Mouse (Mus musculus): ENCODE results near the gene Nr2e1.

Gene Nr2e1

GRCm38 (mm10) chr10:42587961-42588750, 4.7 kb upstream of the Nr2e1 start:
- no peak for DNase-seq (ENCODE audit: low read depth, low spot score)

DNA sequence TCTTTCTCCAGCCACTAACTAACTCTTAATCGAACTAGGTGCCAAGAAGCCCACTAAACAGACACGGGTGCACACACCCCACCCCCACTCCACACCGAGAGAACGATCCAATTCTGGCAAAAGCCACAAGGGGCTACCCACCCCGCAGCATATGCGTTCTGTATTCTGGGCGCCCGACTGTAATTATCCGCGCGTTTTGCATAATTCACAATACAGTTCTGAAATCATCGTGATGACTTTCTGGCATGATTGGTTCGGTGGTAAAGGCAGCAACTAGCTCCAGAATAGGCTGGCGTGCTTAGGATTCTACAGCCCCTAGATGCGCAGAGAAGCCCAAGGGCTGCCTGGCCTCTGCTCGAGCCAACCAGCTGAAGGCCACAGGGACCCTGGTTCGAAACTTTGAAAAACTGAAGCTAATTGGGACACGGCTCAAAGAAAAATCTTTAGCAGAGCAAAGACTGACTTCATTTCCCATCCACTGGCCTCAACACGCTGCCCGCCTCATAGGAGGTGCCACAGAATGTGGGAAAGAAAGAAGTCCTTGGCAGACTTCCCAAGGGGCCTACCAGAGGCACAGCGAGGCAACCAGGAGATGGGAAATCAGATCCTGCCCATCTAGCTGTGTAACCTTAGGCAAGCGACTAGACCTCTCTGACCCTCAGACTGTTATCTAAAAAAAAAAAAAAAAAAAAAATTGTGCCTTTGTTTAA, 2.3 kb upstream of the Nr2e1 start:
- no peak for DNase-seq (ENCODE audit: low read depth, low spot score)

DNA sequence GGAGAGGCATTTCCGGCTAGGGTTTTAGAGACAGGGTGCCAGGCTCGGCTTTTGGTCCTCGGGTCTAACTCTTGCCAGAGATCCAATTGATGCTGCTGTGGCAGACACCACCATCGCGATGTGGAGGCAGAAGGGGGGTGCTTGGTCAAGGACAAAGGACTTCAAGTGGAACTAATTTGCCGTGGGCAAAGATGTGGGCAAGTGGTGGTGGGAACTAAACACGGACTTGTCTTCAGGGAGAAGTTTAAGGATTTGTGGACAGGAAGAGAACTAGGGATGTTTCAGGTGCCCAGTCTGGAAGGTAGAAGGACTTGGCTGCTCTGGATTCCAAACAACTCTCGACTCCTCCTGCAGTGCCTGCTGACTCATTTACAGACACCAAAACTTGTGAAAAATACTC, 1.7 kb upstream of the Nr2e1 start:
- no peak for DNase-seq (ENCODE audit: low read depth, low spot score)

GRCm38 (mm10) chr10:42584436-42584983, 1.1 kb upstream of the Nr2e1 start:
- DNase-seq (ENCODE audit: low read depth, low spot score) = no peak

DNA sequence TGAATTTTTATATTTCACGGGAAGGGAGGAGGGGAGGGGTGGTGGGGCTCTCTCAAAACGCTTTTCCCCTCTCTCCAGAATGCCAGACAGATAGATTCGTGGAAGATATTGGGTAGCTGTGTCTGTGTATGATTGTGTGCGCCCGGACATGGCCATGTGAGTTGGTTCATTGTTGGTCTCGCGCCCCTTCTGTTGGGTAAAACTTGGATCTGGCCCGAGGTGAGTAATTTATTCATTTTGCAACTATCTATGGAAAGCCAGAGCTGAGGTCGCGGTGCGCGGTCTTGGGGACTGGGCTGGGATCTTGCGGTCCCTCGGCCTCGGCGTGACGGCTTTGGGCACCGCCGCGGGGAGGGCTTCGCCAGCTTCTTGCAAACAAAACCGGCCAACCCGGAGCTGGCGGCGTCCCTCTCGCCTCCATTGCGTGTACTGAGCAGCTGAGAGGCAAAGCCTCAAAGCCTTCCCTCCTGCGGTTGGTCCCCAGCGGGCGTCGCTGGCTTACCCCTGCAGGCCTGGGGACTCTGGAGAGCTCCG, 537 bp upstream of the Nr2e1 start:
- DNase-seq (ENCODE audit: low read depth, low spot score) = no peak

DNA sequence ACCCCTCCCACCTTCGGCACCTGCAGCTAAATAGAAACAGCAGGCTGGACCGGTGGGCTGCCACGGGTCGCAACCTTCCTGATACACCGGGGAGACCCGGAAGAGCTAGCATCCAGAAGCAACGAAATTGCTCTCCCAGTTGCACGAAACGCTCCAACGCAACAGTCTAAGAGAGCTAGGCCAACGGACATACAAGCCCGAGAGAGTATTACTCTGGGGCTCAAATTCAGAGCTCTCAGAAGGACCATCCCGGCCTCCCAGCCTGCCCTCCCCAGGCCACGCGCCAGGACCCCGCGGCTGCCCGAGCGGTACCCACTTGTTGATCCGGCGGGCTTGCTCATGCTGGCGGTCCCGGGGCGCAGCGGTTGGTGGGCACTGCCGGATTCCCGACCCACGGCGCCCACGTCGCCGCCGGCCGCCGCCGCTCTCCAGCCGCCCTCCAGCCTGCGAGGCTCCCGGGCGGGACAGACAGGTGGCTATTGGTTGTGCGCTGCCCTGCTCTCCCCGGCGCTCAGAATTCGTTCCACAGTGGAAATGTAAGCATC, 794 bp downstream of the Nr2e1 start:
- no peak for DNase-seq (ENCODE audit: low read depth, low spot score)

- DNase-seq (ENCODE audit: low read depth, low spot score) = no peak
These were observed 1.5 kb downstream of the Nr2e1 start for GRCm38 (mm10) chr10:42581694-42582565.

DNA sequence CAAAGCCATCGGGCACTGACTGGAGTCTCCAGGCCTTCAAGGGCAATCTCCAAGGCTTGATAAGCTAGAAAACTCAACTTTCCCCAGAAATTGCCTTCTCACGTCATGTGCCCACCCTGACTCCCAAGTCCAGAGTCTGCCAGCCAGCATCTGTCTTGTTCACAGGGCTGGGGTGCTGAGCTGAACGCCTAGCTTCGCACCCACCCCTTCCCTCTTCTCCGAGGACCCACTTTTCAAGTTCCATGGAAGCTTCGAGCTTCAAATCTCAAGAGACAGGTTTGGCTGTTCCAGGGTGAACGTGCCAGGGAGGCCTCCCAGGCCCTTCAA, 2.5 kb downstream of the Nr2e1 start:
- no peak for DNase-seq (ENCODE audit: low read depth, low spot score)

GRCm38 (mm10) chr10:42580131-42580950, 3.1 kb downstream of the Nr2e1 start:
- DNase-seq (ENCODE audit: low read depth, low spot score) = no peak

GRCm38 (mm10) chr10:42579475-42580130, 3.8 kb downstream of the Nr2e1 start:
- no peak for DNase-seq (ENCODE audit: low read depth, low spot score)

DNA sequence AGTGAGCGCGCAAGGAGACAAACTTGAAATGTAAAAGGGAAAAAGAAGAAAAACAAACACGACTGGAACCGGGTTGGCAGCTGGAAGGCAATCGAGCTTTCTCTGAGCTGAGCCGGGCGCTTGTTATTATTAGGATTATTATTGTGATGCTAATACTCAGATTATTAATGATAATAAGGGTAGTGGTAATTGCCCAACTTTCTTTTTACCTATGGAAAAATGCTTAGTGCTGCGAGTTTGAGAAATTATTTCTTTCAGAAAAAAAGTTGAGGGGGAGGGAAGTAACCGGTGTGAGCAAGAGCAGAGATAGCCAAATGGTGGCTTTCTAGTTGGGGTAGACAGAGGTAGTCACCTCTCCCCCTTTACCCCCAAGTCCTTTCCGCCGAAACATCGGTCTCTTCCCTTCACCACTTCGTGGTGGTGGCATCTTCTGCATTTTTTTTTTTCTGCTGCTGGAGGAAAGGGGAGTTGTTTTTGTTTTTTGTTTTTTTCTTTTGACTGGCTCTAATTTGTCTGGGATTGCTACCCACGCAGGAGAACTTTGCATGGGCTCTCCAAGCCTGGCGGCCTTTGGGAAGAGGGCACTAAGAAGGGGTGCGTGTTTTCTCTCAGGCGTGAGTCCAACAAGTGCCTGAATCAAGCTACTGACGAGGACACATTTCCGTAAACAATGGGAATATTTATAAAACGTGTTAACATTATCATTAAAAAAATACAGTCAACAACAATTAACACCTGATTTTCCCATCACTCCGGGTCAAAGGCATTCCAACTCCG, 4.5 kb downstream of the Nr2e1 start:
- no peak for DNase-seq (ENCODE audit: low read depth, low spot score)

- no peak for DNase-seq (ENCODE audit: low read depth, low spot score)
These were observed 5.2 kb downstream of the Nr2e1 start for GRCm38 (mm10) chr10:42578281-42578675.

DNA sequence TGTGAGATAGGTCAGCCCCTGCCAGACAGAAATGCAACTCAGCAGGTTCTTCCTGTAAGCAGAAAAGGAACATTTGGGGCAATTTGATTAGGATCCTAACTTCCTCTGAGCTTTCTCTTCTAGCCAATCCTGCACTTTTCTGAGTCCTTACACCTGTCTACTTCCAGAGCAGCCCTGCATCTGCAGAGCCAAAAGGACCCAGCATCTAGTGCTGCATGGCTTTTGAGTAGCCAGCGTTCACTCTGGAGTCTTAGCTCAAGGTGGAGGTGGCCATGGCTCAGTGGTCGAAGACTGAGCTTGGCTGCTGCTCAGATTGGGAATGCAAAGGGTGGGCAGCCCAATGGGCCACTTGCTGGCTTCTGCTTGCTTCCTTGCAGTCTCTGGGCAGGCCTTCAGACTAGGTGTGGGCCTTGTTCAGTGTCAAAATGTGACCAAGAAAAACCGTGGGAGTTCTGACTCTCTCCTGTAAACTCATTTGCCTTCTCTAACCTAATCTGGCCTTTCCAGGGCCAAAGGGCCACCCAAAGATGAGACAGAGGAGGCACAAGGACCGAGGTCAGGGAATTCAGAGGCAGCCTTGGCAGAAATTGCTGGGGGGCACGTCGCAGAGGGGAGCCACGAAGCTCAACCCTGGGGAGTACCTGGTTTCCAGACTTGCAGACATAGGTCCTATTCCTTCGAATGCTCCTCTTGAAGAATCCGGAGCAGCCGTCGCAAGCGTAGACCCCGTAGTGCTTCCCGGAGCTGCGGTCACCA, 5.7 kb downstream of the Nr2e1 start:
- DNase-seq (ENCODE audit: low read depth, low spot score) = no peak

DNA sequence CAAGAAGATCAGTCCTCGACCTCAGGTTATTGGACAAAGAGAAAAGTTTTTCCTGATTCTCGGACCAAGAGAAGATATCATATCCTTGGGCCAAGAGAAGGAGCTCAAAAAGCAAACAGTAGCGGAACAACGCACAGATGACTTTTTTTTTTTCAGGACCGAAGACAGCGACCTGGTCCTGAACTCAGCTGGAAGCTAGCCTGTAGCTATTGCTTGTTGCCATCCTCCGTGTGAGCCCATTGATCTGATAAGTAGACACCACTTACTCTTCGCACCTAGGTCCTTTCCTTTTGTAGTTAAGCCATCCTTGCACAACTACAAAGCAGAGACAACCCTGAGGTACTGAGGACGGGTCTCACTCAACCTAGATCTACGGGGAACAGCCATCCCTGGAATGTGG, 8.8 kb downstream of the Nr2e1 start:
- no peak for DNase-seq (ENCODE audit: low read depth, low spot score)

- DNase-seq (ENCODE audit: low read depth, low spot score) = no peak
These were observed 10.5 kb downstream of the Nr2e1 start for GRCm38 (mm10) chr10:42572971-42573370.

DNA sequence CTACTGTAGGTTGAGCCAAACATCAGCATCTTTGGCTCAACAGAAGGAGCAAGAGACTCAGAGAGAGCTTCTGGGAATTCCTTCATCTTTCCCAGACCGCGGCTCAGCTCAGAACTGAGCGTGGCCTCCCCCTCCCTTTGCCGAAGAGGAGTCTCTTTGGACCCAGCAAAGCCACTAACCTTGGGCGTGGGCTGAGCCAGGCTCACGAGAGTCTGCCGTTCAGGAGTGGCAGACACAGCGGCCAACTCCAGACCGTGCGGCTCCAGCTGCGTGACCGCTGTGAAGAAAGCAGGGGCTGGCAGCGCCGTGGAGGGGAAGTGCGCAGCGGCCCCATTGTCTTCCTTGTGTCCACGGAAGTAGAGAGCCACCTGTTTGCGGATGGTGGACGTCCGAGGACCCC, 10.9 kb downstream of the Nr2e1 start:
- DNase-seq (ENCODE audit: low read depth, low spot score) = no peak

GRCm38 (mm10) chr10:42562272-42562671, 21.2 kb downstream of the Nr2e1 start:
- DNase-seq (ENCODE audit: low read depth, low spot score) = no peak

DNA sequence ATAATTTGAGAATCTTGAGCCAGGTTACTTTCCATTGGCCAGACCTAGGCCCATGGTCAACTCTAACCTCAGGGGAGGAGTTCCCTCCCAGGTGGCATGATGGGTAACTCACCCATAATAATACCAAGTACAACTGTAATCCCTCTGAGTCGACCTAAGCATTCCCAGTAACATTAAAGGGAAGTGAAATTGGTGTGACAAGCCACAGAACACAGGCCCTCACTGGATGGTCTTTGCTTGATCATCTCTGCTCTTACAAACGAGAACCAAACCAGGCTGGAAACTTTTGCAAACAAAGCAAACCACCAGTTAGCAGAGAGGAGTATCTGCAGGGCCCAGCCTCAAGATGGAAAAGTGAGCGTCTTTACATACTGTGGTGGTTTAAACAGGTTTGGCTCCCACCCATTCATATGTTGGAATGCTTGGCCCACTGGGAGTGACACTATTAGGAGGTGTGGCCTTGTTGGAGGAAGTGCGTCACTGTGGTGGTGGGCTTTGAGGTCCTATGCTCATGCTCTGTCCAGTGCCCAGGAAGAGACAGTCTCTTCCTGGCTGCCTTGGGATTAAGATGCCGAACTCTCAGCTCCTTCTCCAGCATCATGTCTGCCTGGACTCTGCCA, 23.7 kb downstream of the Nr2e1 start:
- DNase-seq (ENCODE audit: low read depth, low spot score) = no peak
